Mouse (Mus musculus): ENCODE measurements around the gene Bysl. TPM values are rescaled to one million over a fixed set of nuclear protein-coding genes. Genes with fewer than 3 reads are reported as not detected.

The Bysl gene
- polyA plus RNA-seq, 1 experiment from 2014 or later = 28.6 TPM

GRCm38 (mm10) chr17:47552994-47553393 is 58.3 kb downstream of the Bysl start:
- ATAC-seq (ENCODE audit: low FRiP score, low read depth) = no peak

GRCm38 (mm10) chr17:47551049-47551448 is 60.2 kb downstream of the Bysl start:
- H3K9me3 ChIP-seq = no peaks in the 10 kb centered on the region
- no peak for ATAC-seq (ENCODE audit: low FRiP score, low read depth)
- H3K4me2 ChIP-seq (replicated peaks) = no peak overlapping the region
- 57% methylated on average over 7 of the region's 7 CpGs for WGBS
- H3K36me3 ChIP-seq = no peaks in the 10 kb centered on the region
- H3K9ac ChIP-seq = no peak overlapping the region
- H3K4me1 ChIP-seq = no peaks in the 10 kb centered on the region
- no peaks in the 10 kb centered on the region for H3K27me3 ChIP-seq
- no peak overlapping the region for H3K27ac ChIP-seq
- H3K4me3 ChIP-seq = no peak overlapping the region

More at GRCm38 (mm10) chr17:47552994-47553393, 58.3 kb downstream of the Bysl start:
- Histone ChIP-seq H3K27ac (no peak overlapping the region), H3K4me2 (replicated peaks) (no peak overlapping the region), H3K27me3 (no peaks in the 10 kb centered on the region), H3K4me1 (0 out of 2 replicates have a peak, but pooled peaks cover 8% of the 10 kb centered on the region), H3K9ac (no peak overlapping the region), H3K4me3 (no peak overlapping the region), H3K36me3 (no peaks in the 10 kb centered on the region), H3K9me3 (no peaks in the 10 kb centered on the region)

Other genes starting within 250 kb of the Bysl start
- 74.1 and 75.8 TPM in 2 replicates for gene Mrps10, start 242.6 kb downstream of the Bysl start, polyA plus RNA-seq (2015; fragmentation: Nextera tagmentation; extraction: Ambion mirVana)
- gene Guca1b, start 226.1 kb downstream of the Bysl start, polyA plus RNA-seq (2015; fragmentation: Nextera tagmentation; extraction: Ambion mirVana) = 0.49 and 0.62 TPM in 2 replicates
- gene Guca1a, start 210.9 kb downstream of the Bysl start, polyA plus RNA-seq (2015; fragmentation: Nextera tagmentation; extraction: Ambion mirVana) = 1.8 and 2.7 TPM in 2 replicates
- 0.66 and 0.99 TPM in 2 replicates for gene AI661453, start 174.9 kb downstream of the Bysl start, polyA plus RNA-seq (2015; fragmentation: Nextera tagmentation; extraction: Ambion mirVana)
- gene 1700001C19Rik, start 174.1 kb downstream of the Bysl start, polyA plus RNA-seq (2015; fragmentation: Nextera tagmentation; extraction: Ambion mirVana) = 0.24 TPM in 1 of 2 replicates, not detected in the other
- gene Taf8, start 109.2 kb downstream of the Bysl start, polyA plus RNA-seq (2015; fragmentation: Nextera tagmentation; extraction: Ambion mirVana) = 34.6 and 34.9 TPM in 2 replicates
- gene Ccnd3, start 106.4 kb downstream of the Bysl start, polyA plus RNA-seq (2015; fragmentation: Nextera tagmentation; extraction: Ambion mirVana) = 392 and 402 TPM in 2 replicates
- 50.6 and 52.2 TPM in 2 replicates for gene Med20, start 90 bp upstream of the Bysl start, polyA plus RNA-seq (2015; fragmentation: Nextera tagmentation; extraction: Ambion mirVana)
- gene Gm20517, start 97 bp upstream of the Bysl start, polyA plus RNA-seq (2015; fragmentation: Nextera tagmentation; extraction: Ambion mirVana) = 1.8 and 2.2 TPM in 2 replicates
- gene Usp49, start 19.2 kb upstream of the Bysl start, polyA plus RNA-seq (2015; fragmentation: Nextera tagmentation; extraction: Ambion mirVana) = 5.6 and 7.4 TPM in 2 replicates
- gene Tomm6, start 76.9 kb upstream of the Bysl start, polyA plus RNA-seq (2015; fragmentation: Nextera tagmentation; extraction: Ambion mirVana) = 363 and 394 TPM in 2 replicates
- gene Frs3, start 77.5 kb upstream of the Bysl start, polyA plus RNA-seq (2015; fragmentation: Nextera tagmentation; extraction: Ambion mirVana) = 6.3 TPM in 2 replicates
- gene Gm21981, start 83.0 kb upstream of the Bysl start, polyA plus RNA-seq (2015; fragmentation: Nextera tagmentation; extraction: Ambion mirVana) = 0.37 and 0.52 TPM in 2 replicates
- 0.42 and 0.91 TPM in 2 replicates for gene Prickle4, start 83.2 kb upstream of the Bysl start, polyA plus RNA-seq (2015; fragmentation: Nextera tagmentation; extraction: Ambion mirVana)
- gene Pgc, start 115.3 kb upstream of the Bysl start, polyA plus RNA-seq (2015; fragmentation: Nextera tagmentation; extraction: Ambion mirVana) = 0.14 and 0.43 TPM in 2 replicates
- 8.8 and 9.1 TPM in 2 replicates for gene Tfeb, start 125.5 kb upstream of the Bysl start, polyA plus RNA-seq (2015; fragmentation: Nextera tagmentation; extraction: Ambion mirVana)
- gene Mdfi, start 223.2 kb upstream of the Bysl start, polyA plus RNA-seq (2015; fragmentation: Nextera tagmentation; extraction: Ambion mirVana) = 30.9 and 33.9 TPM in 2 replicates

Measured in limb, embryonic 13.5 days (tissue).